Mouse (Mus musculus): Measurements from ENCODE around the gene Kiz.

Gene Kiz

DNA sequence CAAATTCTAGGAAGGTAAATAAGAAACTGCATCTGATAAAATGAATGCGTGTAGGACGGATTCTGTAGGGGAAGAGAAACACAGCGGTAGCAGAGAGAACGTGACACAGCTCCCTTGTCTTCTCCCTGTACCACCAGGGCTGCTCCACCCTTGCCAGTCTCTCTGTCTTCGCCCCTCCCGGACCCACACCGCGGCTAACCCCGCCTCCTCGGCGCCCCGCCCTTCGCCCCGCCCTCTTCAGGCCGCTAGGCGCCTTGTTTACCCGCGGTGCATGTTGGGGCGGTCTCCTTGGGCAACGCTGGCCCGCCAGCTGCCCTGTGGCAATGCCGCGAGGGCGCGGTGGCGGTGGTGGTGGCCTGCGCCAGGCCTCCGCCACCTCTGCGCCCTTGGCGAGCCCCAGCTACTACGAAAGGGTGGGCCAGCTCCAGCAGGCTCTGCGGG lies at the start of gene Kiz:
Gene Kiz, plus strand, starts transcription at position 266 of the 441 bp plus-strand sequence.
- peak; percentile 66 for DNase-seq (ENCODE audit: low read depth, low spot score)

- DNase-seq (ENCODE audit: low read depth, low spot score): no peak
Observed at GRCm38 (mm10) chr2:146809706-146810256, 45.9 kb upstream of the Kiz start.

DNA sequence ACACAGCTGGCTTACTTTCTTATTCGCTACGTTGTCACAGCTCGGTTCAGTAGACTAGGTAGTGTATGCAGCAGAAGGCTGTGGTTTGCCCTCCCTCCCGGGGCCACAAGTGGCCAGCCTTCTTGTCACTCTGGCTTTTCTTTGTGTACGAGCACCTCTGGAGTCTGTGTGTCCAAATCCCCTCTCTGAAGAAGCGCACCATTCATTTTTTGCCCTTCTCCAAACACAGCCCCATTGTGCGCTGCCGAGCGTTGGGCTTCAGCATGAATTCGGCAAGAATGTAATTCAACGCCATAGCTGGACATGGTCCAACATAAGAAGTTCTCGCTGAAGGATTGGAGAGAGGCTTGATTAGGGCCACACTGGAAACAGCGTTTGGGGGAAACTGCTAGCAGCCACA lies 45.0 kb upstream of the Kiz start:
- DNase-seq (ENCODE audit: low read depth, low spot score): no peak

DNA sequence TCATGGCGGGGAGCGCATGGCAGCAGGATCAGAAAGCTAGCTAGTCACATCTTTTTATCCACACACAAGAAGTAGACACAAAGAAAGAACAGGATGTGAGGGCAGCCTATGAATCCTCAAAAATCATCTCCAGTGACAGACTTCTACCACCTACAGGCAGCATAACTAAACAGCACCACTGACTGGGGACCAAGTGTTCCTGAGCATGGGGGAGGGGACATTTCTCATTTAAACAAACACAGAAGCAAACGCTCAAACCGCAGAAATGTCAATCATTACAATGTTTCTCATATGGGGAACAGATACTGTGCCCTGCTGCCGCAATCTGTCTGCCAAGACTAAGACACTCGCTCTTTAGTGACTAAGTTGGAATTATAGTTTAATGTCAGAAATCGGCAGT lies 40.7 kb upstream of the Kiz start:
- DNase-seq (ENCODE audit: low read depth, low spot score): no peak

DNA sequence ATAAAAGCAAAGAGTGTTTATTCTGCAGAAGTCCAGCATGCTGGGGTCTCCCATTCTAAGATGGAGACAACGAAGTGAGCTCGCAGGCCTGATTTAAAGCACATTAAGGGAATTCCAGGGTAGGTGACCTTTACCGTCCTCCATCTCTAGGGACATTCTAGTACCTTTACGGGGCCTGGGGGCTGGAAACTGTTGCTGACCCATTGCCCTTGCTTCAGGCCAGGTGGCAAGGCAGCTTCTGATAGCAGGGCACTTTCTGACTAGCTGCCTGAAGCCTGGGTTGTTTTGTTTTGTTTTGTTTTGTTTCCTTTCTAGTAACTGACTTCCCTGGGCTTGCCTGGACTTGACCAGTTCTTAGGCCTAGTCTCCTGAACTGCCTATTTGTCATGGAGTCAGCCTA lies 36.6 kb upstream of the Kiz start:
- DNase-seq (ENCODE audit: low read depth, low spot score): no peak

DNA sequence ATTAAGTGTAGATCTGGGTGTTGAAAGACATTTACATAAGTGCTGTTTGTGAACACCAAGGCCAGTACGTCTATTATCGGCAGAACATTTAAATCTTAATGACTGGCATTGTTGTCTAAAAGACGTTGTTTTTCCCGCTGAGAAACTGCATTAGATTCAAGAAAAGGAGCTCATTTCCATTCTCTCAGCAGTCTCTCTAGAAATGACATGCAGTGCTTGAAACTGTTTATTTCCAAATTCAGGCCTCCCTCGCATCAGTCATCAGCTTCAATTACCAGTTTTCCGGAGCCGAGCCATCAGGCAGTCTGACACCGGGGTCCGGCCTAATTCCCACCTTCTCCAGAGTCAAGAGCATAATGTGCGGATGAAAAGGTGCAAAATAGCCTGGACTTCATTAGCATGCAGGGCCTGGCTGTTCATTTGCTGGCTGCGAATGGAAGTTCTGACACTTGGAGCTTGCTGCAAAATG lies 32.1 kb upstream of the Kiz start:
- DNase-seq (ENCODE audit: low read depth, low spot score): no peak

- no peak for DNase-seq (ENCODE audit: low read depth, low spot score)
Observed at GRCm38 (mm10) chr2:146824043-146824442, 31.6 kb upstream of the Kiz start.

DNA sequence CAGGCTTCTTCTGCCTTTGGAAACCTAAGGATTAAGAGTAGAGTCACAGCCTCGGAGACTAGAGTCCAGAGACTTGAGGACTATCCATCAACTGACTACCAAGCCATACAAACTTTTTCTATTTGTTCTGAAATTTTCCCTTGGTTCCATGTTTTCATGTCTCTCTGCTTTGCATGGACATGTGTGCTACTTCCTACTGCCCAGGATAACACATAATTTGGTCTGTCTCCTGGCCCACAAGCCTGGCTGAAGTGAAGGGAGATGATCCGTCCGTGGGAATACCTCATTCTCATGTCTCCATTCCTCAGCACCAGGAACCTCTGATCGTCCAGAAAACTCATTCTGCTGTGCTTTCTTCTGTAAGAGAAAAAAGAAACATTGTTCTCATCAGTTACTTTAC lies 27.7 kb upstream of the Kiz start:
- no peak for DNase-seq (ENCODE audit: low read depth, low spot score)

DNA sequence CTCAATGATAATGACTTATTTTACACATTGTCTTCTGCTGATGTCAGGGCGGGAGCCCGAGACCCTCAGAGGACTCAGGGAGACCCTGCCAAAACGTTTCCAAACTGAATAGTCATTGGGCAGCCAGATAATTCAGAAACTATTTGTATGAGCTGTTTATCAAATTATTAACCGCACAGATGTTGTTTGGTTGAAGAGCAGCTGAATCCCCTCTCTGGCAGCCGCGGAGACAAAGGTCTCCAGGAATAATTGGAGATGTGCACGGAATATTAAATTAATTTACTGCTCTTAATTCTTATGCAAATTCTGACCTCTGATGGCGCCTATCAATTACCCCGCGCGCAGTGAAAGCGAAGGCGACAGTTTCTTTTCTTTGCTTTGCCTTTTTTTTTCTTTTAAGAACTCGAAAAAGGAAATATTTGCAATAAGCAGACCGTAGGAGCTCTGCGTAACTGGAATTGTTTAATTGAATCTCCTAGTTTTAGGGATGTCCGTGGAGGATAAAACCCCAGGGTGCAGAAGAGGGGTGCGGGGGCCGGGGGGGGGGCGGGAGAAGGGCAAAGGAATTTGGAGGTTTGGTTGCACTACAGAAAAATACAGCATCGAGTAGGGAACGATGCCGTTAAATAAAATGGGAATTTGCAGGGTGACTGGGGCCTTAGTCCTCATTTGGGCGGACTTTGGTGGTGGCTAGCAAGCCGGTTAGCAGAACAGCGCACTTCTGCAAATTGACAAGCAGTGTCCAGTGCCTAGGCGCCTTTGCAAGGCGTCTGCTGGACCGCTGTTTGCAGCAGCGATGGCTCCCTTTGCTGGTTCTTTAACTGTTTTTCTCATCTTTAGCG lies 22.2 kb upstream of the Kiz start:
- DNase-seq (ENCODE audit: low read depth, low spot score): no peak

GRCm38 (mm10) chr2:146834064-146834313 lies 21.7 kb upstream of the Kiz start:
- no peak for DNase-seq (ENCODE audit: low read depth, low spot score)

- peak; percentile 69 for DNase-seq (ENCODE audit: low read depth, low spot score)
Observed at GRCm38 (mm10) chr2:146834314-146835201, 21.1 kb upstream of the Kiz start.

DNA sequence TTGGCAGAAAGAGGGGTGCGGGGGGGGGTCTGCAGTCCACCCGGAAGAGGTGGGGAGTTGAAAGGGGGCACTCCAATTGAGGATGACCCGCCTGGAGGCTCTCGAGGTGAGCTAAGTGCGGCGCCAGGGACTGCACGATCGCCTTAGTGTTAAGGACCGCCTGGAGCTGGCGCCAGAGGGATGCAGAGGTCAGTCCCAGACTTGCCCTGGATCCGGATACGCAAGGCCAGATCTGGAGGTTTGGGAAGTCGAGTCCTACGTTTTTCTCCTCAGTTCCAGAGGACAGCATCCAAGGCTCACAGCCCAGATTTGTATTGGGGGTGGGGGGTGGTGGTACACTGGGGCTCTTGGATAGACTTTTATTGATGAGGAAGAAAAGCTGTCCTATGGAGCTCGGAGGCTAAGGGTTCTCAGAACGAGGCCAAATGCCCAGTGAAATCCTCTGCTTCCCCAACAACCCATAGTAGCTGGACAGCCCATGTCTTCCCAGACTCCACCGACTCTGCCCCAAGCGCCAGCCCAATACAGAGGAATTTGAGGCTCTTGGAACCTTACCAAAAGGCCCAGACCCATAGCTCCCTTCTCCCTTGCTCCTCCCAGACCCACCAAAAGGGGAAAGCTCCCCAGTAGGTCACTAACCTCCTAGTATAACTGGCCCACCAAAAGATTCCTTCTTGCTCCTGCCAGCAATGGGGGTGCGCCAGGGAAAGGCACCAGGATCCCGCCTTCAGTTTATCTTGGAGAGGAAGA lies 20.2 kb upstream of the Kiz start:
- no peak for DNase-seq (ENCODE audit: low read depth, low spot score)

- no peak for DNase-seq (ENCODE audit: low read depth, low spot score)
Observed at GRCm38 (mm10) chr2:146836246-146836645, 19.4 kb upstream of the Kiz start.

- DNase-seq (ENCODE audit: low read depth, low spot score): no peak
Observed at GRCm38 (mm10) chr2:146836871-146837550, 18.7 kb upstream of the Kiz start.

DNA sequence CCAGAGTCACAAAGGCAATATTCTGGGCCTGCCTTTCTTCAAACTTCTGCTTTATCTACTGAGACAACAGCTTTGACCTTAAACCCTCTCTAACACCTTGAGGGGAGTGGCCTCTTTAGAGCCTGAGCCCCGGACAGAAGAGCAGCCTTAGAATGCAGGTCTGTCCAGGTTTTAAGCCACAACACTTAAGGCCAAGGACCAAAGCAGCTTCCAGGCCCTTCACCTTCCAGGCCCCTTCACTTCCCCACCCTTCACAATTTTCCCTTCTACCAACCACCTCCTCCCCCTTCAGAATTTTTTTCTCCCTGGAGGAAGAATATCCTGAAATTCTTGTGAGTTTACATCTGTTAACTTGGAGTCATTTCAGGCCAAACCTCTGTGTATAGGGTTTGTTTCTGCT lies 18.0 kb upstream of the Kiz start:
- DNase-seq (ENCODE audit: low read depth, low spot score): no peak

DNA sequence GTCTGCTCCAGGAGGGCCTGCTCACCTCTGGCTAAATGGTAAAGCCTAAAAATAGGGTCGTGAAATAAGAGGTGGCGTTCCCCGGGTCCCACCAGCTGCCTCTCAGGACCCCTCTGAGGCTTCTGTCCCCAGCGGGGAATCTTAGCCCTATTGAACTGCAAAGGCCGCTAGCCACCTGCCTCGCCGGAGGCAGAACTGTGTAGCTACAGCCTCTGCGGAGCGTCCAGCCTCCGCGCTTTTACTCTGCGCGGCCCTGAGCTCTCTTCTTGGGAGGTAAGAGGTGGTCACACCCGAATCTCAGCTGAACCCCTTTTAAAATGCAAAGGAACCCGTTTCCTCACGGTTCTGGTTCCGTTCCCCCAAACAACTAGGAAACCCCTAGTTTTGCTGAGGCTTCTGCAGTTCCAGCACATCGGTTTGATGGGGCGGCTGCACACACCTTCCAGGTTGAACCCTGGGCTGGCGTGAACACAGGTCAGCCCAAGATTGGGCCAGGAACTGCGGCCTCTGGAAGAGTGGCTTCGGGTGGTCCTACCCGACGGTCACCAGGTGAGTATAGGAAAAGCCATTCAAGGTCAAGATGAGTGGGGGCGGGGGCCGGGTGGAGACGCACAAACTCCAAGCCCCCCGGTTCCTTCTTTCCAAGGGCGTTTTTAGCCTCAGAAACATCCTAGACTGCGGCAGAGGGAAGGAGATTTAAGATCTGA lies 16.9 kb upstream of the Kiz start:
- DNase-seq (ENCODE audit: low read depth, low spot score): no peak

GRCm38 (mm10) chr2:146839303-146840030 lies 16.2 kb upstream of the Kiz start:
- no peak for DNase-seq (ENCODE audit: low read depth, low spot score)

GRCm38 (mm10) chr2:146847863-146848262 lies 7.8 kb upstream of the Kiz start:
- DNase-seq (ENCODE audit: low read depth, low spot score): no peak

- no peak for DNase-seq (ENCODE audit: low read depth, low spot score)
Observed at GRCm38 (mm10) chr2:146856120-146856519, 456 bp downstream of the Kiz start.

DNA sequence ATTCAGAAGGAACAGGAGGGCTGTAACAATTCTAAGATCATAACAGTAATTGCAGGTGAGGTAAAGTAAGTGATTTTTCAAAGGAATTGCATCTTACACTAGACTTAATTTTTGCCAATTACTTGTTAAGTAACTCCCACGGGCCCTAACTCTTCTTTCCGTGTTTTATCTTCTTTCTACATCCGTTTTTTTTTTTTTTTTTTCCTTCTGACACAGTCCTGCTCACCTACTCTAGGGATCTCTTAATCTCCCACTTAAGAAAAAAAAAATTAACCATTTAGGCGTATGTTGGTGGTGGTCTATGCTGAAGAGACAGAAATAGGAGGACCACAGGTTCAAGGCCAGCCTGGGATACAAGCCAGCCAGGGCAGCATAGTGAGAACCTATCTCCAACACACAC lies 1.2 kb downstream of the Kiz start:
- no peak for DNase-seq (ENCODE audit: low read depth, low spot score)

Data from WW6 (cell line).